Mouse (Mus musculus) common myeloid progenitor, adult 5-6 weeks (primary cell): ENCODE results near the gene 4933417A18Rik. TPM values are rescaled to one million over a fixed set of nuclear protein-coding genes. Genes with fewer than 3 reads are reported as not detected.
A peak's percentile ranks its signal among the peaks of the same experiment; 100 is the strongest.
"Not testable (repeated sequence)": the region's sequence is repeated elsewhere in the genome, so short reads cannot be mapped to it uniquely, and the experiment has no call there.

Source experiments
- ATAC-seq: replicated peaks from 2 replicates; pipeline ENCODE4 v1.8.0; 2016; ENCODE audit warnings: low read depth, mild to moderate bottlenecking, moderate TSS enrichment, inconsistent platforms; ENCODE audit not compliant: poor library complexity, severe bottlenecking
- total RNA-seq: library from RNA; stranded (forward); fragments of 200-1000, 187-1606 nt; gene quantifications from 2 replicates; pipeline ENCODE4 v1.2.3, GENCODE M21; 2017

The 4933417A18Rik gene
- total RNA-seq, 1 experiment from 2014 or later: not detected

GRCm38 (mm10) chr13:34972456-34972855 lies 48.2 kb downstream of the 4933417A18Rik start:
- not testable (repeated sequence) for ATAC-seq

- peak; percentile 84 for ATAC-seq
Observed at GRCm38 (mm10) chr13:34973149-34973548, 48.9 kb downstream of the 4933417A18Rik start.

GRCm38 (mm10) chr13:34973770-34974169 lies 49.6 kb downstream of the 4933417A18Rik start:
- ATAC-seq: peak; percentile 63

GRCm38 (mm10) chr13:34976116-34976515 lies 51.9 kb downstream of the 4933417A18Rik start:
- ATAC-seq: no peak

GRCm38 (mm10) chr13:34977410-34977809 lies 53.2 kb downstream of the 4933417A18Rik start:
- ATAC-seq: no peak

GRCm38 (mm10) chr13:34978635-34979034 lies 54.4 kb downstream of the 4933417A18Rik start:
- not testable (repeated sequence) for ATAC-seq

- ATAC-seq: peak; percentile 93
Observed at GRCm38 (mm10) chr13:34983479-34983878, 59.3 kb downstream of the 4933417A18Rik start.

GRCm38 (mm10) chr13:34991581-34992273 lies 67.5 kb downstream of the 4933417A18Rik start:
- no peak for ATAC-seq

GRCm38 (mm10) chr13:34993085-34993484 lies 68.9 kb downstream of the 4933417A18Rik start:
- ATAC-seq: no peak

- peak; percentile 30 for ATAC-seq
Observed at GRCm38 (mm10) chr13:34993595-34993982, 69.4 kb downstream of the 4933417A18Rik start.

GRCm38 (mm10) chr13:34993983-34994811 lies 70.0 kb downstream of the 4933417A18Rik start:
- ATAC-seq: peak; percentile 93

- no peak for ATAC-seq
Observed at GRCm38 (mm10) chr13:34995925-34996324, 71.7 kb downstream of the 4933417A18Rik start.

Other genes with a start within 250 kb of the 4933417A18Rik start
- not detected in 2 replicates for gene Fam50b, start 189.6 kb upstream of the 4933417A18Rik start, total RNA-seq
- 183 and 199 TPM in 2 replicates for gene Prpf4b, start 49.1 kb upstream of the 4933417A18Rik start, total RNA-seq
- gene Fam217a, start 99 bp upstream of the 4933417A18Rik start, total RNA-seq: 0.64 TPM in 1 of 2 replicates, not detected in the other
- not detected in 2 replicates for gene Eci3, start 39.4 kb downstream of the 4933417A18Rik start, total RNA-seq
- 76.6 and 80.0 TPM in 2 replicates for gene Eci2, start 102.7 kb downstream of the 4933417A18Rik start, total RNA-seq